Mouse (Mus musculus) MEL (cell line): ENCODE measurements around the gene Prkd1.

ENCODE experiments used
- CTCF ChIP-seq, 3 experiments: IDR thresholded peaks in 2 of 3; conservative IDR thresholded peaks in 1 of 3; 2 replicates each; pipeline ENCODE4 v1.5.1; 2011 to 2012; ENCODE audit warnings: low read length in 3 of 3, low read depth in 2 of 3, mild to moderate bottlenecking in 2 of 3, improper control_type of control experiment in 1 of 3, inconsistent platforms in 1 of 3, mixed read lengths in 1 of 3, moderate library complexity in 1 of 3; ENCODE audit not compliant: control insufficient read depth in 1 of 3, insufficient read depth in 1 of 3, poor library complexity in 1 of 3, severe bottlenecking in 1 of 3
- EP300 ChIP-seq, 2 experiments: IDR thresholded peaks; 2 replicates each; pipeline ENCODE4 v1.6.1; 2011; ENCODE audit warnings: improper control_type of control experiment in 2 of 2, low read length in 2 of 2, low read depth in 1 of 2, mild to moderate bottlenecking in 1 of 2
- GATA1 ChIP-seq: IDR thresholded peaks from 2 replicates; pipeline ENCODE4 v1.6.1; 2011; ENCODE audit warnings: low read depth, low read length, improper control_type of control experiment
- MAX ChIP-seq: IDR thresholded peaks from 2 replicates; pipeline ENCODE4 v1.6.1; 2011; ENCODE audit warnings: low read length, improper control_type of control experiment
- MXI1 ChIP-seq: IDR thresholded peaks from 2 replicates; pipeline ENCODE4 v1.6.1; 2011; ENCODE audit warnings: mild to moderate bottlenecking, low read depth, low read length, improper control_type of control experiment
- POLR2A ChIP-seq, 2 experiments: IDR thresholded peaks; 2 replicates each; pipeline ENCODE4 v1.6.1; 2011 to 2012; ENCODE audit warnings: low read length in 2 of 2, mild to moderate bottlenecking in 2 of 2, control low read depth in 1 of 2, improper control_type of control experiment in 1 of 2, low read depth in 1 of 2, moderate library complexity in 1 of 2; ENCODE audit not compliant: control insufficient read depth in 1 of 2, insufficient read depth in 1 of 2, poor library complexity in 1 of 2
- POLR2AphosphoS2 ChIP-seq: IDR thresholded peaks from 2 replicates; pipeline ENCODE4 v1.6.1; 2011; ENCODE audit warnings: low read length, improper control_type of control experiment
- RAD21 ChIP-seq: IDR thresholded peaks from 2 replicates; pipeline ENCODE4 v1.6.1; 2011; ENCODE audit warnings: mild to moderate bottlenecking, low read depth, low read length, improper control_type of control experiment
- RCOR1 ChIP-seq: IDR thresholded peaks from 2 replicates; pipeline ENCODE4 v1.6.1; 2012; ENCODE audit warnings: low read depth, mild to moderate bottlenecking, inconsistent platforms, low read length, improper control_type of control experiment
- UBTF ChIP-seq: IDR thresholded peaks from 2 replicates; pipeline ENCODE4 v1.6.1; 2012; ENCODE audit warnings: low read depth, mild to moderate bottlenecking, inconsistent platforms, low read length, improper control_type of control experiment, moderate library complexity, borderline replicate concordance; ENCODE audit not compliant: insufficient read depth
- USF1 ChIP-seq: IDR thresholded peaks from 2 replicates; pipeline ENCODE4 v1.6.1; 2014; ENCODE audit warnings: low read depth, mild to moderate bottlenecking, inconsistent platforms, low read length, improper control_type of control experiment, moderate library complexity
- ZKSCAN1 ChIP-seq: IDR thresholded peaks from 2 replicates; pipeline ENCODE4 v1.6.1; 2012; ENCODE audit warnings: low read depth, mild to moderate bottlenecking, inconsistent platforms, low read length, improper control_type of control experiment, moderate library complexity
- ZNF384 ChIP-seq: IDR thresholded peaks from 2 replicates; pipeline ENCODE4 v1.6.1; 2012; ENCODE audit warnings: low read depth, mild to moderate bottlenecking, inconsistent platforms, low read length, improper control_type of control experiment

DNA sequence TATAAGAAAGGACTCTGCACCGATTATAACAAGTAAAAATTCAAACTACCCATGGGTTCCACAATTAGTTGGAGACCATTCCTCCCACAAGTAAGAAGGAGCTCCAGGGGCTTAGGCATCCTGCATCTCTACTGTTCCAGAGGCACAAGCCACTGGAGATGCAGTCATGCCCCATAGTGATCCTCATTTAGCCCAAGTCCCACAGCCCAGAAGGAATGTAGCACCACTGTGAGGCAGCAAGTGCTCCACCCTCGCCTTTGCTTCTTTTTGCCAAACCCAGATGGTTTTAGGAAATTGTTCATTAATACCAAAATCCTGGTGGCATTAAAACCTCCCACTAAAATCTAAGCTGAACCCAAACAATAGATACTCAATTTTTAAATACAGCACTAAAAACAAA, 111.1 kb downstream of the Prkd1 start:
- TF ChIP-seq RCOR1, result no peak
- no peak for TF ChIP-seq ZKSCAN1
- no peak for TF ChIP-seq USF1
- TF ChIP-seq POLR2A (IDR thresholded peaks at IDR 0.05; ENCODE audit: control insufficient read depth in 1 of 2, insufficient read depth in 1 of 2, low read depth in 1 of 2, low read length in 2 of 2, poor library complexity in 1 of 2), result no peak
- TF ChIP-seq EP300 (IDR thresholded peaks at IDR 0.05; ENCODE audit: low read depth in 1 of 2, low read length in 2 of 2), result no peak
- TF ChIP-seq MXI1, result no peak
- no peak for TF ChIP-seq RAD21
- TF ChIP-seq GATA1, result no peak
- no peak for TF ChIP-seq UBTF
- TF ChIP-seq ZNF384, result no peak
- no peak for TF ChIP-seq POLR2AphosphoS2
- TF ChIP-seq CTCF (IDR thresholded peaks at IDR 0.05 in 2 of 3, conservative IDR thresholded peaks at IDR 0.05 in 1 of 3; ENCODE audit: control insufficient read depth in 1 of 3, insufficient read depth in 1 of 3, low read depth in 2 of 3, low read length in 3 of 3, poor library complexity in 1 of 3, severe bottlenecking in 1 of 3), result no peak
- TF ChIP-seq MAX, result no peak
